Comparison of ENCODE assay signal across 37 mouse cellular contexts in the genomic region with DNA sequence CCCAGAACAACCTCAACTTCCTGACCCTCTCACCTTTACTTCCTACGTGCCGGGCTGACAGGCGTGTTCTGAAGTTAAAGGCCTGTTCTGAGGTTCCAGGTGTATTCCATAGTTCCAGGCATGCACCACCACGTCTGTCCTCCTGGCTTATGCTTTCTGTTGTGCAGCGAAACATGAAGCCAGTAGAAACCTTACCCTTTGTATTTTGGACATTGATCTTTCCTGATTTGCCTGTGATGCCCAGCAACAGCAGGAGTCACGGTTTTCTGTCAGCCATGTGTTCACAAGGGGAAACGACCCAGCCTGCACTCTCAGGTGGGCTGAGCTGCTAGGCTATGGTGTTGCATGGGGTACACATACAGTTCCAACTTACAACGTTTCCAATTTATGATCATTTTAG. TPM values are rescaled to one million over a fixed set of nuclear protein-coding genes. Genes with fewer than 3 reads are reported as not detected.
"Had no signal": no experiment of that assay in that cellular context is flagged by ENCODE, and none has a peak within 500 bp of the region (broad histone marks: within the 10 kb centered on the region; RNA-seq: fewer than 3 reads in every experiment).

No protein-coding gene starts in this region.

- DNase-seq: left cerebral cortex, postnatal 4 days; liver; liver, embryonic 13.5 days; liver, postnatal 0 days; lung, adult 18-20 months; lung, adult 2 months; lung, embryonic 14.5 days; lung, postnatal 10 days; lung, postnatal 14 days; lung, postnatal 36 days; lung, postnatal 4 days; midbrain, embryonic 14.5 days had no signal

- H3K27ac ChIP-seq: limb, embryonic 10.5 days; limb, embryonic 12.5 days; limb, embryonic 13.5 days; limb, embryonic 15.5 days; liver, embryonic 12.5 days; liver, embryonic 13.5 days; liver, embryonic 14.5 days; liver, embryonic 15.5 days; lung, embryonic 15.5 days; macrophage; midbrain, embryonic 10.5 days; midbrain, embryonic 12.5 days; midbrain, embryonic 13.5 days; midbrain, embryonic 15.5 days had no signal

- H3K4me1 ChIP-seq: limb, embryonic 15.5 days; liver, embryonic 15.5 days; midbrain, embryonic 10.5 days; midbrain, embryonic 12.5 days; midbrain, embryonic 13.5 days; midbrain, embryonic 15.5 days had no signal

- H3K9me3 ChIP-seq: limb, embryonic 10.5 days; limb, embryonic 12.5 days; limb, embryonic 13.5 days; limb, embryonic 15.5 days; liver, embryonic 12.5 days; liver, embryonic 13.5 days; liver, embryonic 15.5 days; lung, embryonic 15.5 days; megakaryocyte, embryonic 14.5 days; midbrain, embryonic 10.5 days; midbrain, embryonic 12.5 days; midbrain, embryonic 13.5 days; midbrain, embryonic 15.5 days had no signal

- H3K9ac ChIP-seq: limb, embryonic 12.5 days; limb, embryonic 13.5 days; limb, embryonic 15.5 days; liver, embryonic 12.5 days; liver, embryonic 13.5 days; liver, embryonic 14.5 days; liver, embryonic 15.5 days; liver, postnatal 0 days; lung, embryonic 14.5 days; lung, embryonic 15.5 days; midbrain, embryonic 12.5 days; midbrain, embryonic 13.5 days; midbrain, embryonic 15.5 days had no signal

- ATAC-seq: liver, embryonic 12.5 days; liver, postnatal 0 days; lung, postnatal 0 days; midbrain, embryonic 13.5 days; midbrain, embryonic 15.5 days; midbrain, embryonic 16.5 days had no signal

- H3K27me3 ChIP-seq: limb, embryonic 12.5 days; limb, embryonic 13.5 days; limb, embryonic 15.5 days; liver, embryonic 12.5 days; liver, embryonic 13.5 days; liver, embryonic 15.5 days; lung, embryonic 15.5 days; megakaryocyte, embryonic 14.5 days; midbrain, embryonic 12.5 days; midbrain, embryonic 13.5 days; midbrain, embryonic 15.5 days had no signal

- H3K4me2 ChIP-seq: limb, embryonic 12.5 days; limb, embryonic 13.5 days; limb, embryonic 15.5 days; liver, embryonic 11.5 days; liver, embryonic 12.5 days; liver, embryonic 13.5 days; liver, embryonic 15.5 days; lung, embryonic 14.5 days; lung, embryonic 15.5 days; midbrain, embryonic 11.5 days; midbrain, embryonic 12.5 days; midbrain, embryonic 13.5 days; midbrain, embryonic 15.5 days had no signal

- H3K36me3 ChIP-seq: limb, embryonic 10.5 days; limb, embryonic 12.5 days; limb, embryonic 13.5 days; limb, embryonic 15.5 days; liver, embryonic 12.5 days; liver, embryonic 13.5 days; liver, embryonic 15.5 days; lung, embryonic 15.5 days; midbrain, embryonic 10.5 days; midbrain, embryonic 12.5 days; midbrain, embryonic 13.5 days; midbrain, embryonic 15.5 days had no signal

- H3K4me3 ChIP-seq: limb, embryonic 10.5 days; limb, embryonic 12.5 days; limb, embryonic 13.5 days; limb, embryonic 15.5 days; liver, embryonic 12.5 days; liver, embryonic 13.5 days; liver, embryonic 15.5 days; lung, embryonic 15.5 days; megakaryocyte, embryonic 14.5 days; midbrain, embryonic 10.5 days; midbrain, embryonic 12.5 days; midbrain, embryonic 13.5 days; midbrain, embryonic 15.5 days; myocyte had no signal

RNA-seq across cellular contexts. Expression of gene Hspb3, which starts 35.9 kb away (rescaled TPM):
- total RNA-seq: liver, adult 2 months; megakaryocyte progenitor cell, adult 5-6 weeks; megakaryocyte, adult 5-6 weeks; megakaryocyte-erythroid progenitor cell, adult 5-6 weeks; midbrain, postnatal 0 days; monocyte, adult 5-6 weeks had no signal
- polyA plus RNA-seq: limb, embryonic 10.5 days; liver, adult 2 months; liver, embryonic 14.5 days; liver, postnatal 0 days; lung, embryonic 14.5 days; macrophage; midbrain, embryonic 10.5 days; midbrain, embryonic 11.5 days; midbrain, embryonic 12.5 days; midbrain, embryonic 15.5 days; midbrain, embryonic 16.5 days had no signal
